ENCODE assay signal across 23 mouse cellular contexts in the genomic region with DNA sequence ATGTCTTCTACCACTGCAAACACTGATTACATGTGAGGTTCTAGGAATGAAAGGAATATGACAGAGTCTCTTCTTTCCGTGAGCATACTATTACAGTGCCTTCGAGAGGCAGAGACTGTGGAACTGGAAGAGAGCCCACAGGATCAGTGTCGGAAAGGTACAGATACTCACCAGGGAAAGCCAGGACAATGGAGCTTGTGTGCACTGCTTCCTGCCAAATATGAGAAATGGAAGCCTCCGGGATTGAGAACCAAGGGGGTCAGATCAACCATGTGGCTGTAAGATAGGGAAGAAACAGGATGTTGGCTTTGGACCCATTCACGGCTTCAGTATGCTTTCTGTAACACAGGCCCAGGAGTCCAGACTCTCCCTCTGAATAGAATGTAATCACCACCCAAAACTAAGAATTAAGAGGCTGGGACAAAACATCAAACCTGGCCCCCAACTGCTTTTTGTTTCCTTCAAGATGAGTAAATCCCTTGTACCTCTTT. TPM values are rescaled to one million over a fixed set of nuclear protein-coding genes. Genes with fewer than 3 reads are reported as not detected.
A peak's percentile ranks its signal among the peaks of the same experiment; 100 is the strongest.
DNase-seq lines count a peak whose midpoint lies in the region; ATAC-seq lines count a peak whose summit lies in the region.
"Had no signal": no experiment of that assay in that cellular context is flagged by ENCODE, and none has a peak within 500 bp of the region (broad histone marks: within the 10 kb centered on the region; RNA-seq: fewer than 3 reads in every experiment).

No protein-coding gene starts in this region.

- H3K4me1 ChIP-seq in heart, embryonic 12.5 days (replicated peaks): no peaks in the 10 kb centered on the region
- H3K4me1 ChIP-seq in heart, embryonic 15.5 days (replicated peaks): no peaks in the 10 kb centered on the region
- peaks cover 7% of the 10 kb centered on the region; the same call in 1 of the 2 replicates for H3K4me1 ChIP-seq in heart, embryonic 10.5 days
- H3K4me1 ChIP-seq: embryonic facial prominence, embryonic 15.5 days had no signal

- peaks cover 65% of the 10 kb centered on the region for H3K36me3 ChIP-seq in heart, embryonic 12.5 days
- 0 out of 2 replicates have a peak, but pooled peaks cover 11% of the 10 kb centered on the region for H3K36me3 ChIP-seq in heart, embryonic 15.5 days
- peaks cover 90% of the 10 kb centered on the region for H3K36me3 ChIP-seq in heart, embryonic 10.5 days
- H3K36me3 ChIP-seq: hindbrain, embryonic 15.5 days had no signal

- ATAC-seq in heart, embryonic 12.5 days (ENCODE audit: insufficient number of reproducible peaks, low FRiP score): peak; percentile 66; the same call in 1 of the 2 replicates
- peak; percentile 73 for ATAC-seq in heart, embryonic 15.5 days (replicated peaks; ENCODE audit: insufficient number of reproducible peaks, insufficient read depth, low FRiP score, low read depth)
- ATAC-seq: CD4-positive, CD25-positive, alpha-beta regulatory T cell, adult 4 months; forebrain, embryonic 14.5 days; forebrain, postnatal 0 days; intestine, postnatal 0 days had no signal

- no peak overlapping the region for H3K9ac ChIP-seq in heart, embryonic 12.5 days
- H3K9ac ChIP-seq in heart, embryonic 15.5 days: no peak overlapping the region
- H3K9ac ChIP-seq: embryonic facial prominence, embryonic 12.5 days; embryonic facial prominence, embryonic 15.5 days; forebrain, postnatal 0 days; hindbrain, embryonic 12.5 days; hindbrain, embryonic 15.5 days had no signal

- H3K4me2 ChIP-seq in heart, embryonic 12.5 days: no peak overlapping the region
- no peak overlapping the region for H3K4me2 ChIP-seq in heart, embryonic 15.5 days
- H3K4me2 ChIP-seq: embryonic facial prominence, embryonic 12.5 days; embryonic facial prominence, embryonic 15.5 days; hindbrain, embryonic 12.5 days; hindbrain, embryonic 15.5 days had no signal

- DNase-seq in heart, postnatal 14 days: no peak
- no peak for DNase-seq in heart, adult 18-20 months
- DNase-seq in heart, postnatal 10 days: peak; percentile 12 to 17
- no peak for DNase-seq in heart, embryonic 10.5 days (ENCODE audit: low spot score)
- DNase-seq: adrenal gland, adult 2 months; adrenal gland, postnatal 14 days; cerebellum, adult 11 months; cerebellum, adult 2 months; cerebellum, adult 9-11 months; cerebellum, postnatal 25 days; forebrain, postnatal 0 days; gastrocnemius, adult 2 months; gastrocnemius, postnatal 14 days; kidney, adult 2 months had no signal

- 70% methylated on average over 5 of the region's 5 CpGs for WGBS in heart, embryonic 12.5 days
- 77% methylated on average over 5 of the region's 5 CpGs for WGBS in heart, embryonic 15.5 days
- 67% methylated on average over 5 of the region's 5 CpGs for WGBS in heart, embryonic 10.5 days

- H3K27me3 ChIP-seq in heart, embryonic 12.5 days (replicated peaks): no peaks in the 10 kb centered on the region
- H3K27me3 ChIP-seq in heart, embryonic 15.5 days: no peaks in the 10 kb centered on the region
- H3K27me3 ChIP-seq in heart, embryonic 10.5 days (ENCODE audit: insufficient read depth, poor library complexity, severe bottlenecking): no peaks in the 10 kb centered on the region
- H3K27me3 ChIP-seq: embryonic facial prominence, embryonic 12.5 days; embryonic facial prominence, embryonic 15.5 days; hindbrain, embryonic 12.5 days; hindbrain, embryonic 15.5 days had no signal

- intact Hi-C loops in heart, postnatal 14 days (cut with DNase I): no loop called here
- intact Hi-C loops in heart, postnatal 10 days (cut with DNase I): no loop called here

- H3K27ac ChIP-seq in heart, embryonic 12.5 days (ENCODE audit: poor library complexity, severe bottlenecking): peak overlapping the region; percentile 78
- H3K27ac ChIP-seq in heart, embryonic 15.5 days: peak overlapping the region; percentile 68
- H3K27ac ChIP-seq in heart, embryonic 10.5 days: no peak overlapping the region
- H3K27ac ChIP-seq: embryonic facial prominence, embryonic 12.5 days; embryonic facial prominence, embryonic 15.5 days; gastrocnemius, adult 2 months; hindbrain, embryonic 12.5 days; hindbrain, embryonic 15.5 days had no signal

- H3K4me3 ChIP-seq in heart, embryonic 12.5 days: no peak overlapping the region
- H3K4me3 ChIP-seq in heart, embryonic 15.5 days: no peak overlapping the region
- H3K4me3 ChIP-seq in heart, embryonic 10.5 days: no peak overlapping the region
- H3K4me3 ChIP-seq: embryonic facial prominence, embryonic 12.5 days; embryonic facial prominence, embryonic 15.5 days; gastrocnemius, adult 2 months; hindbrain, embryonic 12.5 days; hindbrain, embryonic 15.5 days had no signal

- H3K9me3 ChIP-seq in heart, embryonic 12.5 days (replicated peaks): no peaks in the 10 kb centered on the region
- H3K9me3 ChIP-seq in heart, embryonic 15.5 days (replicated peaks): no peaks in the 10 kb centered on the region
- H3K9me3 ChIP-seq in heart, embryonic 10.5 days: no peaks in the 10 kb centered on the region
- H3K9me3 ChIP-seq: embryonic facial prominence, embryonic 12.5 days; embryonic facial prominence, embryonic 15.5 days; hindbrain, embryonic 12.5 days; hindbrain, embryonic 15.5 days had no signal

RNA-seq across cellular contexts. Expression of gene Ppil2, which starts 6.3 kb away (rescaled TPM):
- polyA plus RNA-seq in heart, embryonic 12.5 days (2016; fragmentation: Nextera tagmentation; extraction: Ambion mirVana): 101 and 105 TPM in 2 replicates
- 10 to 100 TPM; 42.4 to 43.1 TPM for total RNA-seq in heart, postnatal 14 days (2021)
- polyA plus RNA-seq in heart, embryonic 15.5 days (2015; fragmentation: Nextera tagmentation; extraction: Ambion mirVana): 89.8 and 106 TPM in 2 replicates
- total RNA-seq in heart, adult 18-20 months (2021): 10 to 100 TPM; 32.4 to 39.4 TPM
- 10 to 100 TPM; 48.9 TPM for total RNA-seq in heart, postnatal 10 days (2021)
- 114 and 125 TPM in 2 replicates for polyA plus RNA-seq in heart, embryonic 10.5 days (2016; fragmentation: Nextera tagmentation; extraction: Ambion mirVana)

RNA-seq across cellular contexts. Expression of gene 2610318N02Rik, which starts 7.6 kb away (rescaled TPM):
- 28.1 and 31.4 TPM in 2 replicates for polyA plus RNA-seq in heart, embryonic 12.5 days (2016; fragmentation: Nextera tagmentation; extraction: Ambion mirVana)
- 1 to 10 TPM in 1 of 2 experiments, not detected in 1; 2.4 TPM for total RNA-seq in heart, postnatal 14 days (2021)
- 13.2 and 18.4 TPM in 2 replicates for polyA plus RNA-seq in heart, embryonic 15.5 days (2015; fragmentation: Nextera tagmentation; extraction: Ambion mirVana)
- not detected for total RNA-seq in heart, adult 18-20 months (2021)
- total RNA-seq in heart, postnatal 10 days (2021): 1 to 10 TPM in 1 of 2 experiments, under 1 TPM in 1; 0.45 to 2.1 TPM
- polyA plus RNA-seq in heart, embryonic 10.5 days (2016; fragmentation: Nextera tagmentation; extraction: Ambion mirVana): 56.0 and 84.9 TPM in 2 replicates
- total RNA-seq: gastrocnemius, adult 2 months; gastrocnemius, postnatal 14 days had no signal

RNA-seq across cellular contexts. Expression of gene Sdf2l1, which starts 14.8 kb away (rescaled TPM):
- polyA plus RNA-seq in heart, embryonic 12.5 days (2016; fragmentation: Nextera tagmentation; extraction: Ambion mirVana): 59.9 and 64.9 TPM in 2 replicates
- 1 to 10 TPM; 6.7 to 9.3 TPM for total RNA-seq in heart, postnatal 14 days (2021)
- polyA plus RNA-seq in heart, embryonic 15.5 days (2015; fragmentation: Nextera tagmentation; extraction: Ambion mirVana): 41.7 and 58.8 TPM in 2 replicates
- total RNA-seq in heart, adult 18-20 months (2021): 10 to 100 TPM; 13.8 to 22.2 TPM
- 1 to 10 TPM; 3.4 to 7.1 TPM for total RNA-seq in heart, postnatal 10 days (2021)
- polyA plus RNA-seq in heart, embryonic 10.5 days (2016; fragmentation: Nextera tagmentation; extraction: Ambion mirVana): 115 and 145 TPM in 2 replicates

RNA-seq across cellular contexts. Expression of gene Ydjc, which starts 27.1 kb away (rescaled TPM):
- polyA plus RNA-seq in heart, embryonic 12.5 days (2016; fragmentation: Nextera tagmentation; extraction: Ambion mirVana): 4.6 and 5.4 TPM in 2 replicates
- 1 to 10 TPM; 1.3 TPM for total RNA-seq in heart, postnatal 14 days (2021)
- 4.5 and 6.6 TPM in 2 replicates for polyA plus RNA-seq in heart, embryonic 15.5 days (2015; fragmentation: Nextera tagmentation; extraction: Ambion mirVana)
- 1 to 10 TPM; 2.3 to 3.1 TPM for total RNA-seq in heart, adult 18-20 months (2021)
- total RNA-seq in heart, postnatal 10 days (2021): 1 to 10 TPM; 1.6 to 2.2 TPM
- 5.6 and 9.8 TPM in 2 replicates for polyA plus RNA-seq in heart, embryonic 10.5 days (2016; fragmentation: Nextera tagmentation; extraction: Ambion mirVana)

RNA-seq across cellular contexts. Expression of gene Ccdc116, which starts 29.7 kb away (rescaled TPM):
- polyA plus RNA-seq in heart, embryonic 12.5 days (2016; fragmentation: Nextera tagmentation; extraction: Ambion mirVana): 0.27 and 0.33 TPM in 2 replicates
- total RNA-seq in heart, postnatal 14 days (2021): under 1 TPM in 1 of 2 experiments, not detected in 1; 0.31 TPM
- 0.16 and 0.34 TPM in 2 replicates for polyA plus RNA-seq in heart, embryonic 15.5 days (2015; fragmentation: Nextera tagmentation; extraction: Ambion mirVana)
- total RNA-seq in heart, adult 18-20 months (2021): under 1 TPM in 1 of 2 experiments, not detected in 1; 0.08 TPM
- total RNA-seq in heart, postnatal 10 days (2021): under 1 TPM; 0.10 to 0.17 TPM
- 0.36 and 0.55 TPM in 2 replicates for polyA plus RNA-seq in heart, embryonic 10.5 days (2016; fragmentation: Nextera tagmentation; extraction: Ambion mirVana)
- total RNA-seq: adrenal gland, postnatal 14 days had no signal

Comparison
In these comparisons a context has a peak if more than half of its experiments do, and no peak if none do; other contexts are left out.
1. DNase-seq: peak in heart, postnatal 10 days (2 of 2); none in heart, postnatal 14 days (0 of 2), heart, adult 18-20 months (0 of 2) and heart, embryonic 10.5 days (single experiment).